Mouse (Mus musculus) forebrain, embryonic 16.5 days (tissue): ENCODE measurements around the gene Slc38a4. TPM values are rescaled to one million over a fixed set of nuclear protein-coding genes. Genes with fewer than 3 reads are reported as not detected.

Source experiments
- ATAC-seq: fragments of 200-750 bp; cut with Nextera tagmentation; 2 replicates; pipeline ENCODE4 v1.8.0; 2017; ENCODE audit warnings: mild to moderate bottlenecking, moderate library complexity
- H3K27ac ChIP-seq: fragments of 300-500 bp; sonication (generic); 2 replicates; pipeline ENCODE4 v1.5.1; 2014; ENCODE audit warnings: low read length, control low read depth
- H3K27me3 ChIP-seq: fragments of 300-500 bp; sonication (generic); replicated peaks from 2 replicates; pipeline ENCODE4 v1.6.1; 2014; ENCODE audit warnings: low read length; ENCODE audit not compliant: control insufficient read depth, insufficient read depth
- H3K36me3 ChIP-seq: fragments of 300-500 bp; sonication (generic); 2 replicates; pipeline ENCODE4 v1.6.1; 2014; ENCODE audit not compliant: control insufficient read depth, insufficient read depth
- H3K4me1 ChIP-seq: fragments of 300-500 bp; sonication (generic); replicated peaks from 2 replicates; pipeline ENCODE4 v1.6.1; 2014; ENCODE audit warnings: low read length; ENCODE audit not compliant: control insufficient read depth, insufficient read depth
- H3K4me2 ChIP-seq: fragments of 300-500 bp; sonication (generic); 2 replicates; pipeline ENCODE4 v1.6.1; 2014; ENCODE audit warnings: mild to moderate bottlenecking, low read length, control low read depth
- H3K4me3 ChIP-seq: fragments of 300-500 bp; sonication (generic); replicated peaks from 2 replicates; pipeline ENCODE4 v1.5.1; 2014; ENCODE audit warnings: mild to moderate bottlenecking, low read length, control low read depth
- H3K9ac ChIP-seq: fragments of 300-500 bp; sonication (generic); replicated peaks from 2 replicates; pipeline ENCODE4 v1.6.1; 2014; ENCODE audit warnings: low read depth, low read length, control low read depth
- H3K9me3 ChIP-seq: fragments of 300-500 bp; sonication (generic); 2 replicates; pipeline ENCODE4 v1.6.1; 2016; ENCODE audit warnings: low read length; ENCODE audit not compliant: control insufficient read depth
- WGBS: fragments of 180-500 bp; shearing (Covaris S2); extraction: QIAGEN DNeasy Blood & Tissue Kit; methylation state at CpG from one replicate; pipeline ENCODE4 v1.1.7; 2014; 5-methylcytosine and 5-hydroxymethylcytosine counted together
- polyA plus RNA-seq: library from polyadenylated mRNA; unstranded; fragments of >200 nt; fragmentation: Nextera tagmentation; extraction: Ambion mirVana; gene quantifications from 2 replicates; pipeline ENCODE4 v1.2.1, GENCODE M21; 2015

Slc38a4 gene
- polyA plus RNA-seq, 1 experiment from 2014 or later: 3.7 TPM

DNA sequence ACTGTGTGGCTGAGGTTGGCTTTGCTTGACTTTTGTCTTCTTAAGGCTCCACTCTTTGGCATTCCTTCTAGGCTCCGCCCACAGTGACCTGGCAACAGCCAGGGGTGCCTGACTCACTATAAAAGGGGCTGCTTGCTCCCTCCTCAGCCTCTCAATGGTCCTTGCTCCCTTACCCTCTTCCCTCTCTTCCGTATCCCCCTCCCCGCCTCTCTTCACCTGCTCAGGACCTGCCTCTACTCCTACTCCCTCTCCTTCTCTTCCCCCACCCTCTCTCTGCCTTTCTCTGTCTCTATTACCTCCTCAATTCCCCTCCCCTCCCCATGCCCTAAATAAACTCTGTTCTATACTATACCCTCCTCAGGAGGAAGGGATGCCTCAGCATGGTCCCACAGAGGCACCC lies 20.3 kb upstream of the Slc38a4 start:
- Histone ChIP-seq H3K27ac (no peak overlapping the region), H3K4me3 (no peak overlapping the region), H3K9ac (no peak overlapping the region), H3K4me2 (no peak overlapping the region), H3K4me1 (no peaks in the 10 kb centered on the region), H3K36me3 (no peaks in the 10 kb centered on the region), H3K9me3 (no peaks in the 10 kb centered on the region), H3K27me3 (no peaks in the 10 kb centered on the region)
- ATAC-seq: no peak
- 84% methylated on average over 3 of the region's 3 CpGs for WGBS

DNA sequence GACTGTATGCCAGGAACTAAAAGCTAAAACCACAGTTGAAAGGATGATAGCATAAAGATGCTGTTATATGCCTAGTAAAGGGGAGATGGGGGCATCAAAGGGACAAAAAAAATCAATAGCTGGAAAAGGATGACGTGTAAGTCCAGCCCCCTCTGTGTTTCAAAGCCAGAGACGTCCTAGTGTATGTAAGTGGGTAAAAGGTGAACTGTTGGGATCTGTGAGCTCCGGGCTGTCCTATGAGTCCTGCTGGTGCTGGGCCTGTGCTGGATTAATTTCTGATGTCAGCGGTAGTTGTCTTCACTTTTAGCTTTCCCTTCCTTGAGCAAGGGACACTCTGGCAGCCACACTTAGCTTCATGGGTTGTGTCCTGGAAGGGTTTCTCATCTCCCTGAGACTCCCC lies 19.5 kb upstream of the Slc38a4 start:
- ATAC-seq: no peak
- Histone ChIP-seq H3K27ac (no peak overlapping the region), H3K9ac (no peak overlapping the region), H3K4me2 (no peak overlapping the region), H3K4me3 (no peak overlapping the region), H3K4me1 (no peaks in the 10 kb centered on the region), H3K27me3 (no peaks in the 10 kb centered on the region), H3K36me3 (no peaks in the 10 kb centered on the region), H3K9me3 (no peaks in the 10 kb centered on the region)
- 64% methylated on average over 4 of the region's 4 CpGs for WGBS

DNA sequence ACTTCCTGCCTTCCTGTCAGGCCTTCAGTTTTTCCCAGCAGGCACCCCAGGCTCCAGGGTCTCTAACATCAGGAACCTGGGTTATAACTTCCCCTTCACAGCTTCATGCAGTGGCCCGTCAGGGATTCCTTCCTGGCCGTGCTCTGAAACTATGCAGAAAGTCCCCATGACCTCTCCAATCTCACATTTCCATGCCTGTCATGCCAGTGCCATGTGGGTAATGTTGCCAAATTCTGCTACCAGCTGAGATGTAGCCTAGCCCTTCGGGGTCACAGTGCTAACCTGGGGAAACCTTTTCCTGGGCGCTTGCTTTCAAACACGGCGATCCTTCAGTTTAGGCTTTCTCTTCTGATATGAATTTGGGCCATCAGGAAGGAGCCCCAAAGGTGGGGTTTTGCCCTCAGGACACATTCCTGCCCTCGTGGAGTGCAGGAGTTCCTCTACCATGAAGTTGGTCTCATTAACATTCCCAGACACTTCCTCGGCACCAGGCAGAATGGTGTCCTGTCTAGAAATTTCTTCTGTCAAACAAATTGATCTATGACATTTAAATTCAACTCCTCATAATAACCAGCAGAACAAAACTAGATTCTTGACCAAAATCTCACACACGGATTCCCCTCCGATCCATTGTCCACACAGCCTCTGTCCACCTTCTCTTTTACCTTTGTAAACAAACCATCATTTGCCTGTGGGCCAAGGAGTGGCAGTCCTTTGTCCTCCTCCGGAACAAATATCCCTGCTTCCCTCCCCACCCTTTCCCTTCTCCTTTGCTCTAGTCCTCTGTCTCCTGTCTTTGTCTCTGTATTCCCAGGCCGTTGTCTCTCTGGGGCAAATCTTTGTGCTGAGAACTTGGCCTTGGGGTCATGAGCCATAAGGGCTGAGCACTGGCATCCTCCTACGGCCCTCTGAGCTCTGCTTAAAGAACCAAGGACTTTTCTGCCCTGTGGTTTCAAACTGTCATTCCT lies 17.4 kb upstream of the Slc38a4 start:
- Histone ChIP-seq H3K4me3 (no peak overlapping the region), H3K36me3 (no peaks in the 10 kb centered on the region), H3K9ac (no peak overlapping the region), H3K4me1 (no peaks in the 10 kb centered on the region), H3K9me3 (no peaks in the 10 kb centered on the region), H3K27me3 (no peaks in the 10 kb centered on the region), H3K4me2 (no peak overlapping the region), H3K27ac (no peak overlapping the region)
- WGBS: 84% methylated on average over 13 of the region's 13 CpGs
- ATAC-seq: no peak

DNA sequence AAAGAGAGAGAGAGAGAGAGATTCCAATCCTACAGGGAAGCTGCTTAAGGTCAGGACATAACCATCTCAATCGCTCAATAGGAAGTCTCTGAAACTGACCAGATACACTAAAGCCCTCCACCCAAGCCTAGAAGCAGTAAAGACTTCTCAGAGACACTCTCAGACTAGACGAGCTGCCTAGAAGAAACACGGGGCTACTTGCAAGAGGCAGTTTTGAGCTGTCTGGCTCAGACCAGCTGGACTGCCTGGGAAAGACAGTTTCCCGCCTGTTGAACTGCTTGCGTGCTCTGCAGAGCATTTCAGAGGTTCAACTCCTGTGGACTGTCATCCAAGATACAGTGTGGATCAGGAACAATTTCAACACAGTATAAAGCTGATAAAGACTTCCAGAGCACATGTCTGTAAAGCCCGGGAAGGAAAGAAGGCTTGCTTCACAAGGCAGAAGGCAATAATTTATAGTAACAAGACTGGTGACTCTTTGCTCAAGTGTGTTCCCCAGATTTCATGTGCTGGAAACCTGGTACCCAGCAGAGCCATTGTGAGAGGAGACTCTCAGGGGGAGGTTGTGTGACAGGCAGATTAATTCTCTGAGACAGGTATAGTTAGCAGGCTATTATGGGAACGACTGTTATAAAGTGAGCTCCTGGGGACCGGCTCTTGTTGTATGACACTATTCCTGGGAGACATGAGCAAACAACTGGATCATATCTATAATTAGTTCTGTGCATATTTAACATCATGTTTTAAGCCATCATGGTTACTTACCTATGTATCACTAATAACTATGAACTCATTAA lies 11.8 kb upstream of the Slc38a4 start:
- no peak for ATAC-seq
- no peaks in the 10 kb centered on the region for H3K36me3 ChIP-seq
- H3K27ac ChIP-seq: no peak overlapping the region
- H3K4me3 ChIP-seq: no peak overlapping the region
- 72% methylated on average over 8 of the region's 8 CpGs for WGBS
- no peak overlapping the region for H3K4me2 ChIP-seq
- H3K4me1 ChIP-seq: no peaks in the 10 kb centered on the region
- no peaks in the 10 kb centered on the region for H3K27me3 ChIP-seq
- H3K9me3 ChIP-seq: no peaks in the 10 kb centered on the region
- no peak overlapping the region for H3K9ac ChIP-seq

DNA sequence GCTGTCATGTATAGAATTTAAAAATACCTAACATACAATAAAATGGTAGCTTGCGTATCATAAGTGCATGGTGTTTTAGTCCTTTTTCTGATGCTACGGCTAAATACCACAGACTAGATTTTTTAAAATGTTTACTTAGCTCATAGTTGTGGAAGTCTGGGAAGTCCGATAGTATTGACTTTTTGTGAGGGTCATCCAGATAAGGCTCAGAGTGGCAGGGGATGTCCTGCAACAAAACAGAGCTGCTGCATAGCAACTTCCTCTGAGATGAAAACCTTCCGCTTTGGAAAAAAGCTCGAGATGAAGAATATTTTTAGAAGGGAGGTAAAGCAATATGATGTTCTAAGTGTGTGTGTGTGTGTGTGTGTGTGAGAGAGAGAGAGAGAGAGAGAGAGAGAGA lies 11.2 kb upstream of the Slc38a4 start:
- Histone ChIP-seq H3K36me3 (no peaks in the 10 kb centered on the region), H3K27me3 (no peaks in the 10 kb centered on the region), H3K4me1 (no peaks in the 10 kb centered on the region), H3K9ac (no peak overlapping the region), H3K4me2 (no peak overlapping the region), H3K9me3 (no peaks in the 10 kb centered on the region), H3K27ac (no peak overlapping the region), H3K4me3 (no peak overlapping the region)
- no peak for ATAC-seq
- WGBS: 87% methylated on average over 5 of the region's 5 CpGs

DNA sequence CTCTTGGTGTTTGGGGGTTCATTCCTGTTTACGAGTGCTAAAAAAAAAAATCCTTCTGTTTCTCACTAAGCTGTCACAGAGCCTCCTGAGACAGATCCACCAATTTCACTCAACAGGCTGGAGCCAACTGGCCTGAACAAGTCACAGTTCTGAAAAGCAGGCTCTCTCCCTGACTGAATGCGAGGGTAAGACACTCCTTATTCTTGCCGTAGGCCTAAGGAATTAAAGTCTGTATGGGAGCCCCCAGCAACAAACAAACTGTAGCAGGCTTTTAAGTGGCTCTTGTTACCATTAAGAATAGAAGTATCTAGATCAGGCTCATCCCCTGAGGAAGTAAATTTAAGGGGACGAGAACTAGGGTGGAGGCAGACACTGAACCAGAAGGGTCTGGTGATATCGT lies 7.5 kb upstream of the Slc38a4 start:
- no peak for ATAC-seq
- WGBS: 92% methylated on average over 5 of the region's 5 CpGs
- no peak overlapping the region for H3K4me2 ChIP-seq

DNA sequence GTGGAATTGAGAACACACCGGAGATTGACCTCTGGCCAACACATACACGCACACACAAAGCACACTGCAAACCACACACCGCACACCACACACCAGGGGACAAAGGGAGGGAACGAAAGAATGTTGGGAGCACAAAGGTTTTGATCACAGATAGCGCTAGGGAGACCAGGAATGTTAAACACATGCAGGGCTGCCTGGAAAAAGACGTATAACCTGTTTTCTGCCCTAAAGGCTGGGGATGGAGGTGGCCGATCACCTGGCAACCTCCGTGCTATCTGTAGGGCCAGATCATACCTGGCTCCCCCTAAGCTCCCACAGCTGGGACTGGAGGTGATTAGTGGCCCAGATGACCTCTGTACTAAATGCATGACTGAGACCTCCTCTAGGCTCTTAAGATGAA lies 5.2 kb upstream of the Slc38a4 start:
- Histone ChIP-seq H3K36me3 (no peaks in the 10 kb centered on the region), H3K9ac (no peak overlapping the region), H3K27ac (no peak overlapping the region), H3K4me3 (no peak overlapping the region), H3K9me3 (no peaks in the 10 kb centered on the region), H3K4me1 (no peaks in the 10 kb centered on the region), H3K4me2 (no peak overlapping the region), H3K27me3 (no peaks in the 10 kb centered on the region)
- 92% methylated on average over 8 of the region's 8 CpGs for WGBS
- ATAC-seq: no peak

More for the DNA sequence above, 7.5 kb upstream of the Slc38a4 start:
- no peak overlapping the region for H3K4me3 ChIP-seq
- no peak overlapping the region for H3K9ac ChIP-seq
- H3K27me3 ChIP-seq: no peaks in the 10 kb centered on the region
- H3K9me3 ChIP-seq: no peaks in the 10 kb centered on the region
- no peaks in the 10 kb centered on the region for H3K36me3 ChIP-seq
- H3K27ac ChIP-seq: no peak overlapping the region
- no peaks in the 10 kb centered on the region for H3K4me1 ChIP-seq

DNA sequence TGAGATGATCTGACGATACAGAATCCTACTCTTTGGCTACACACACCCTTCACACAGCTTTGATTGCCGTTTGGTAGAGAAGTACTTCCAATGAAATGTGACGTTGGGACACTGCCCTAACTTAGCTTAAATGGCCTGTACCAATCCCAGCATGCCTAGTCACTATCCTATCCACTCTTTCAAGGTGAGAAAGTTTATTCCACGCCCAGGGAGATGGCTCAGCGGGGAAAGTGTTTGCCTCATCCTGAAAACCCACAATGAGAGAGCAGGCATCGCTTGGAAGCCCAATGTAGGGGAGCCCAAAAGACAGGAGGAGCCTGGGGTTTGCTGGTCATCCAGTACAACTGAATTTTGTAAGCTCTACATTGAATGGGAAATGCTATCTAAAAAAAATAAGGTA lies 4.8 kb upstream of the Slc38a4 start:
- H3K27ac ChIP-seq: no peak overlapping the region
- WGBS: 90% methylated on average over 6 of the region's 6 CpGs
- no peaks in the 10 kb centered on the region for H3K4me1 ChIP-seq
- ATAC-seq: no peak
- H3K27me3 ChIP-seq: no peaks in the 10 kb centered on the region
- H3K9ac ChIP-seq: no peak overlapping the region
- H3K9me3 ChIP-seq: 0 out of 2 replicates have a peak, but pooled peaks cover 3% of the 10 kb centered on the region
- H3K4me2 ChIP-seq: no peak overlapping the region
- H3K4me3 ChIP-seq: no peak overlapping the region
- no peaks in the 10 kb centered on the region for H3K36me3 ChIP-seq

DNA sequence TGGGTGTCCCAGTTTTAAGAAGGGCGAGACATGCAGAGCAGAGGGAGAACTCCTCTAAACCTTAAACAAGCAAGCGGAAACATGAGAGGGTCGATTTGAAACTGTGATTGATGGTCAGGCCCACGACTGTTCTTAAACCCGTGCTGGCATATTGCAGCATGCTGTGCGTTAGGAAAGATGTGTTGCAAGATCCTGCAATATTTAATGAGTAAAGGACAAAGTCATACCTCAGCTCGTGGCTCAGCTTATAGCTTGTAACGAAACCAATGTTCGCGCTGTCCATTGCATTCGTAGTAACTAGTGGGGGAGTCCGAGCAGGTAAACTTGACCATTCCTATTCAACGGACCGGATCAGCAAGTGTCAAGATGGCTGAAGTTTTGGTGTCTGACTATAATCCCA lies 4.3 kb upstream of the Slc38a4 start:
- H3K4me1 ChIP-seq: 0 out of 2 replicates have a peak, but pooled peaks cover under 1% of the 10 kb centered on the region
- no peaks in the 10 kb centered on the region for H3K27me3 ChIP-seq
- H3K9me3 ChIP-seq: peaks cover 3% of the 10 kb centered on the region; the same call in 1 of the 2 replicates
- H3K9ac ChIP-seq: no peak overlapping the region
- ATAC-seq: no peak
- WGBS: 94% methylated on average over 14 of the region's 14 CpGs
- H3K36me3 ChIP-seq: no peaks in the 10 kb centered on the region
- no peak overlapping the region for H3K27ac ChIP-seq
- no peak overlapping the region for H3K4me3 ChIP-seq
- H3K4me2 ChIP-seq: no peak overlapping the region
